In the genomic region with DNA sequence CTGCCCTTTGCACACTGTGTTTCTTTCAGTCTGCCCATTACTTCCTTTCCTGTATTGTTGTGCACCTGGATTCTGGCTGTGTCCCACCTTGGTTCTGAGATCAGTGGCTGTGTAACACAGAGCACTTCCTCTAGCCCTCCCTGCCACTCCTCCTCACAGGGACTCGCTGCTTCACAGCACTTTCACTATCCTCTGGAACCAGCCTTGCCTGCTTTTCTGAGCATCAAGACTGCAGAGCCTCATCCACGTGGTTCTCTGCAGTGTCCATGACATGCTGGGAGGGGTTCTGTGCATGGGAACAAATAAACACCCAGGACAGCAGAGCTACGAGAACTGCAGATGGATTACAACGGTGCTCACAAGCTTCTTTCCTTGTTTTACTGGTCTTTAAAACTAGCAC, we compare ENCODE assay signal across 9 mouse cellular contexts. TPM values are rescaled to one million over a fixed set of nuclear protein-coding genes. Genes with fewer than 3 reads are reported as not detected.
DNase-seq lines count a peak whose midpoint lies in the region; ATAC-seq and TF ChIP-seq lines count a peak whose summit lies in the region.
"Had no signal": no experiment of that assay in that cellular context is flagged by ENCODE, and none has a peak within 500 bp of the region (broad histone marks: within the 10 kb centered on the region; RNA-seq: fewer than 3 reads in every experiment).

No protein-coding gene starts in this region.

- DNase-seq in gastrocnemius, adult 2 months: no peak
- no peak for DNase-seq in gastrocnemius, adult 8-10 months (ENCODE audit: low spot score in 2 of 2)
- peak; percentile 80 for DNase-seq in A20 (ENCODE audit: low read depth, low spot score)
- no peak for DNase-seq in cerebellum, adult 18-20 months
- no peak for DNase-seq in layer of hippocampus, adult 9-11 months
- DNase-seq: right cerebral cortex, postnatal 4 days had no signal

- H3K9ac ChIP-seq in midbrain, embryonic 15.5 days: no peak overlapping the region

- TF ChIP-seq CTCF in gastrocnemius, adult 2 months (IDR thresholded peaks at IDR 0.05): no peak

- no peaks in the 10 kb centered on the region for H3K9me3 ChIP-seq in megakaryocyte, embryonic 14.5 days
- H3K9me3 ChIP-seq in midbrain, embryonic 15.5 days: no peaks in the 10 kb centered on the region

- ATAC-seq in granulocyte monocyte progenitor cell, adult 5-6 weeks (replicated peaks; ENCODE audit: poor library complexity, severe bottlenecking): peak; percentile 68
- no peak for ATAC-seq in midbrain, embryonic 15.5 days (replicated peaks)

- H3K27ac ChIP-seq in gastrocnemius, adult 2 months: peak overlapping the region; percentile 9; the same call in 1 of the 2 replicates
- H3K27ac ChIP-seq in midbrain, embryonic 15.5 days: no peak overlapping the region

- 0 out of 2 replicates have a peak, but pooled peaks cover 3% of the 10 kb centered on the region for H3K4me1 ChIP-seq in megakaryocyte, embryonic 14.5 days
- H3K4me1 ChIP-seq in midbrain, embryonic 15.5 days: no peaks in the 10 kb centered on the region

- intact Hi-C loops in gastrocnemius, adult 2 months (cut with DNase I): no loop called here

- 69% methylated on average over 4 of the region's 4 CpGs for WGBS in midbrain, embryonic 15.5 days

- H3K4me3 ChIP-seq in gastrocnemius, adult 2 months: no peak overlapping the region
- H3K4me3 ChIP-seq in megakaryocyte, embryonic 14.5 days (replicated peaks): peak overlapping the region; percentile 71
- no peak overlapping the region for H3K4me3 ChIP-seq in midbrain, embryonic 15.5 days

- peaks cover 2% of the 10 kb centered on the region for H3K27me3 ChIP-seq in megakaryocyte, embryonic 14.5 days (replicated peaks)
- no peaks in the 10 kb centered on the region for H3K27me3 ChIP-seq in midbrain, embryonic 15.5 days (replicated peaks)

- no peaks in the 10 kb centered on the region for H3K36me3 ChIP-seq in megakaryocyte, embryonic 14.5 days (replicated peaks; ENCODE audit: low read length)
- no peaks in the 10 kb centered on the region for H3K36me3 ChIP-seq in midbrain, embryonic 15.5 days (replicated peaks)

- no peak overlapping the region for H3K4me2 ChIP-seq in midbrain, embryonic 15.5 days

RNA-seq across cellular contexts. Expression of a gene that starts 22.1 kb away (rescaled TPM):
- total RNA-seq in gastrocnemius, adult 2 months (2021): 10 to 100 TPM; 24.7 to 26.5 TPM
- 10 to 100 TPM; 20.3 to 28.1 (median 25.8) TPM for total RNA-seq in gastrocnemius, adult 8-10 months (2022)
- total RNA-seq in granulocyte monocyte progenitor cell, adult 5-6 weeks (2014; fragmentation: Nextera tagmentation): 20.5 and 27.8 TPM in 2 replicates
- 11.0 and 12.4 TPM in 2 replicates for total RNA-seq in granulocyte monocyte progenitor cell, adult 5-6 weeks (2017)
- 1.2 and 4.5 TPM in 2 replicates for polyA plus RNA-seq in megakaryocyte, embryonic 14.5 days (2012; ENCODE audit: insufficient read depth, low replicate concordance)
- 16.5 TPM in 2 replicates for polyA plus RNA-seq in midbrain, embryonic 15.5 days (2015; fragmentation: Nextera tagmentation; extraction: Ambion mirVana)
